Mouse (Mus musculus): ENCODE measurements around the gene Crot. TPM values are rescaled to one million over a fixed set of nuclear protein-coding genes. Genes with fewer than 3 reads are reported as not detected.

Gene Crot
- 39.7 and 39.9 TPM in 2 replicates for polyA plus RNA-seq (2015; fragmentation: Nextera tagmentation; extraction: Ambion mirVana)

GRCm38 (mm10) chr5:8996686-8997512 lies at the start of gene Crot:
Crot (minus strand) TSS chr5:8997324.

Other genes starting within 250 kb of the Crot start
- gene Abcb1b, start 199.2 kb downstream of the Crot start, polyA plus RNA-seq (2015; fragmentation: Nextera tagmentation; extraction: Ambion mirVana): 0.89 and 1.3 TPM in 2 replicates
- 2.0 and 2.4 TPM in 2 replicates for gene Abcb4, start 103.6 kb downstream of the Crot start, polyA plus RNA-seq (2015; fragmentation: Nextera tagmentation; extraction: Ambion mirVana)
- 13.8 and 14.3 TPM in 2 replicates for gene Tmem243, start 103.3 kb upstream of the Crot start, polyA plus RNA-seq (2015; fragmentation: Nextera tagmentation; extraction: Ambion mirVana)
- gene Dmtf1, start 164.5 kb upstream of the Crot start, polyA plus RNA-seq (2015; fragmentation: Nextera tagmentation; extraction: Ambion mirVana): 11.9 and 12.3 TPM in 2 replicates

All from skeletal muscle tissue, postnatal 0 days (tissue).